Mouse (Mus musculus): Measurements from ENCODE around the gene Gzmm.
A peak's percentile ranks its signal among the peaks of the same experiment; 100 is the strongest.

Gene Gzmm

GRCm38 (mm10) chr10:79729357-79729965, 40.6 kb downstream of the Gzmm start:
- DNase-seq: no peak

- DNase-seq: no peak
These were observed 43.7 kb downstream of the Gzmm start for GRCm38 (mm10) chr10:79732500-79732899.

GRCm38 (mm10) chr10:79733847-79734246, 45.0 kb downstream of the Gzmm start:
- no peak for DNase-seq

GRCm38 (mm10) chr10:79735361-79735760, 46.5 kb downstream of the Gzmm start:
- no peak for DNase-seq

GRCm38 (mm10) chr10:79736706-79737105, 47.9 kb downstream of the Gzmm start:
- DNase-seq: no peak

GRCm38 (mm10) chr10:79738259-79738658, 49.4 kb downstream of the Gzmm start:
- DNase-seq: no peak

- no peak for DNase-seq
These were observed 50.4 kb downstream of the Gzmm start for GRCm38 (mm10) chr10:79739234-79739633.

- DNase-seq: no peak
These were observed 52.0 kb downstream of the Gzmm start for GRCm38 (mm10) chr10:79740863-79741262.

GRCm38 (mm10) chr10:79743161-79743560, 54.3 kb downstream of the Gzmm start:
- DNase-seq: peak; percentile 67

- peak; percentile 78 for DNase-seq
These were observed 55.0 kb downstream of the Gzmm start for GRCm38 (mm10) chr10:79743650-79744365.

All from cerebellum, adult 11-12 months (tissue).